Mouse (Mus musculus) megakaryocyte progenitor cell, adult 5-6 weeks (primary cell): ENCODE measurements around the gene Ror2. TPM values are rescaled to one million over a fixed set of nuclear protein-coding genes. Genes with fewer than 3 reads are reported as not detected.

ENCODE experiments used
- ATAC-seq: replicated peaks from 2 replicates; pipeline ENCODE4 v1.8.0; 2016; ENCODE audit warnings: mild to moderate bottlenecking, moderate TSS enrichment, inconsistent platforms; ENCODE audit not compliant: poor library complexity
- total RNA-seq, 2 experiments: library from RNA; stranded (forward) in 1 of 2; stranded (reverse) in 1 of 2; fragments of 157-497, 149-512 nt in 1 of 2; fragments of 200-1000 nt in 1 of 2; gene quantifications; 2 replicates each; pipeline versions ENCODE4 v1.2.3 to v1.2.4; 2015 to 2017

Gene Ror2
- total RNA-seq, 2 experiments from 2014 or later: not detected

DNA sequence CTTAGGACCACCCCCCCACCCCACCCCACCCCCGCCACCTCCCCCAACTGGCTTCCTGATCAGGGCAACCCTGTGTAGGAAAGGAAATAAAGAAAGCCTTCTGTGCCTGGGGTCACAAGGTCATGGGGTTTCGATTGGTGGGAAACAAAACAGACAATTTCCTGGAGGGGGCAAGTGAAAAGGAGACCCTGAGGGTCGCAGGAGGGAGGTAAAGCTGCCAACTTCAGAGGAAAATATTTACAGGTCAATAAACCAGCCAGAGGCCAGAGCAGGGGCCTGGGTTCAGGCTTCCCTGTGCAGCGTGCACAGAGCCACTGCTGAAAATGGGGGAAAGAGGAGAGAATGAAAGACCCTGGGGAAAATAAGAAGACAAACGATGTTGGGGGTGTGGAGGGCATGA lies 142.8 kb downstream of the Ror2 start:
- ATAC-seq: no peak

GRCm38 (mm10) chr13:53142268-53142667 lies 143.7 kb downstream of the Ror2 start:
- ATAC-seq: no peak

DNA sequence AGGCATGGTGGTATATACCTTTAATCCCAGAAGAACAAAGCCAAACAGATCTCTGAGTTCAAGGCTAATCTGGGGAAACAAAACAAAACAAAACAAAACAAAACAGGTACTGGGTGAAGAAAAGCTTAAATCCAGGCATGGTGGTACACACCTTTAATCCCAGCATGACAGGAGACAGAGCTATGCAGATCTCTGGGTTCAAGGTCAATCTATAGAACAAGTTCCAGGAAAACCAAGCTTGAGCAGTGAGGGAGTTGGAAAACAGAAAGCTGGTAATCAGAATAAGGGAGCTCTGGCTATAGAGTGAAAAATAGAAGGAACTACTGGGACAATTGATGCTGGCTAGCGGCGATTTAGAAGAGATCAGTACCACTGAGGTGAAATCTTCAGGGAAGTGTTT lies 145.6 kb downstream of the Ror2 start:
- no peak for ATAC-seq

DNA sequence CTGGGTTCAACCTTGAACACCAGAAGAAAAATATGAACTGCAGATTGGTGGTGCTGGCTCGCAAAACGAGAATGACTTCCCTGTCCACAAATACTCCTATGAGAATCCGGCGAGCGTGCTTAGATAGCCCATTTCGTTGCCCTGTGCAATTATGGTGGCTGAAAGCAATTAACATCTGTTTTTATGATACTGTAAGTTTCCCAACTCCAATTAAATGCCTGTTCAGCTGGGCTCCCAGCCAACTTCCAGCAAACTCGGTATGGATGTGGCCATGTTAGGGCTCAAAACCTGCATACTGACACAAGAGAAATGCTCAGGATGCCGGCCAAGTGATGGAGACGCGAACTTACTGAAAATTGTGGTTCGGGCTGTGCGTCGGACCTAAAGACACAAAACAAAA lies 155.4 kb downstream of the Ror2 start:
- no peak for ATAC-seq

DNA sequence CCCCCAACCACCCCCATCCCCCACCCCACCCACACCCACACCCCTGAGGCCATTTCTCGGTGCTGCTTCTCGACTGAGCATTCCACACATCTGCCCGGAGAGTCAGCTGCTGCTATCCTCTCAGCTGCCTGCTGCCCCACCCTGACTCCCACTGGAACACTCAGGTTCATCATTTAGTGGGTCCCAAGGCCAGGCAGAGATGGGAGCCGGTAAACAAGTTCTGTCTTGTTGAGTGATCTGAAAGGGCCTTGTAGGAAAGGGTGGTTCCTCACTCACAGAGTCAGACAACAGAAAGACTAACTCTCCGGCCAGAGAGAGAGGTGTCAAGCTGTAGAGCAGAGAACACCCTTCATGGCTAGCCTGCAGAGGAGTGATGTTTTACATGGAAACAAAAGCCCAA lies 155.9 kb downstream of the Ror2 start:
- ATAC-seq: no peak

DNA sequence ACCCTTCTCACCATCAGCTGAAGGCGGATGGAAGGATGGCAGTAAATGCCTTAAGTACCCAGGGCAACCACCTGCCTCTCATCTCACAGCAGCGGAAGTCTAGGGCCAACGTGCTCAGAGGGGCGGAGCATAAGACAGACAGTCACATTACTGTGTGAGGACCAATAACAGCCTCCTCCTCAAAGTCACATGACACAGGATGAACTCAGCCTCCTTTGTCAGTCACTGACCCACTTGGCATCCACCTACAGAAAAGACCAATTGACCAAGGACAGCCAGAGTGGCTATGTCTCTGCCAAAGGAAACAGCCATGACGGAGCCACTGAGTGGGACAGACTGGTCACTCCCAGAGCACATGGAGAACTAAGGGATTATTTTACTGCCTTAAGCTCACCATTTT lies 160.3 kb downstream of the Ror2 start:
- ATAC-seq: no peak

DNA sequence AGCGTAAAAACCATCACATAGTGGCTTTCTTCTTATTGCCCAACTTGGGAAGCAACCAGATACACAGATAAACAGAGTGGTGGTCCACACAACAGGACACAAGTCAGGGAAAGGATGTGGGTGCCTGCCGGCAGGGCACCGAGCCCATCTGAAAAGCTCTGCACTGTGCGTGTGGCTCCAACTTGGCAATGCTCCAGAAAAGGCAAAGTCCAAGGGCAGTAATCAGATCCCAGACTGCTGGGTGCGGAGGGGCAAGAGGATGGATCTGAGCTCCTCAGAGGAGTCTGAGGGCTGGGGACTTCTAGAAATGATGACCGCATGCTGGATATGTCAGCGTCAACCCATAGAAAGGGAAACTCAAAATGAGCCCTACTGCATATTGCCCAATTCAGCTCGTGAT lies 163.8 kb downstream of the Ror2 start:
- ATAC-seq: no peak

DNA sequence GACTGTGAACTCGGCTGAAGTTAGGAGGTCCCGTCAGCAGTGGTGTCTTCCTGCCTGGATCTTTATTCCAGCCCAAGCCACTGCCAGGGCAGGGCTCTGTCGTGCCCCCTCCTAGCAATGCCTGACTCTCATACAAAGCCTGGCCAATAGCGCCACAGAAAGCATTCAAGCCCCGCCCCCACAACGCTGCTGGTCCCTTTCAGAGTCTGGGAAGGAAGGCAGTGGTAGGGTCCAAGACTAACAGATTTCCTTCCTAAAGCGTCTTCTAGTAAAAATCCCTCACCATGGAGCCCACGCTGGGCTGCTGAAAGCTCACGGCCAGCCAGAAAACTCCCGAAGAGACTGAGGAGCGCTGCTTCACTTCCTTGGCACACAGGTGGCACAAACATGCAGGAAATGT lies 165.0 kb downstream of the Ror2 start:
- ATAC-seq: no peak

DNA sequence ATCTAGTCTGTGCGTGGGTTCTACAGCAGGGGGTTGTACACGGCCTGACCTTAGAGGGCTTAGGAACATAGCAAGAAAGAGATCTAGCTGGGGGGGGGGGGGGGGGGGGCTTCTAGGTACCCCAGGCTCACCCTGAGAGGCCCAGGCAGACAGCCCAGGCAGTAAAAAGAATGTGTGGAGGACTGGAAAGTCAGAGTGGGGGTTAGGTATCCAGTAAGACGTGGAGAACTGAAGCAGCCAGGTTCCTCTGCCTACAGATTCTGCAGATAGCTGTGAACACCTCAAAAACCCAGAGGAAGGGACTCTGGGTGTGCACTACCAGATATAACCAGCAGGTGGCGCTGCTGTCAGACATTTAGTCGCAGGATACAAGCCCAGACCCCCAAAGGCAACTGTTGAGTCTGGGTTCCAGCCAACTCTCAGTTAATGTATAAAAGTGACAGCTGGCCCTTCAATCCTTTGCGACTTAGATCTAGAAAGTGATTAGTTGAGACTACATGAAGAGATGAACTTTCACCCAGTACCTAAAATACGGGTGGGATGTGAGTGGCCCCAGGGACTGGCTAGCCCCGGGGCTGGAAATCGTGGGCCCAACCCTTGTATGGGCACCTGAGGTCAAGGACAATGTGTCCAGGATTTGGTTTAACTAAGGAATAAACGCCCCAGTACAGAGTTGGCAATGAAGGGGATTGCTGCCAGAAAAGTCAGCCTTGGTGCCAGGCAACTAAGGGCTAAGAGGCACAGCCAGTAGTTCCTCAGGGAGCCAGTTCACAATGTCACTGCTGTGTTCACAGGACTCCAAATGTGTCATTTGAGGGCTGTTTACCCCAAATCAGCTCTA lies 166.1 kb downstream of the Ror2 start:
- ATAC-seq: peak; percentile 78

DNA sequence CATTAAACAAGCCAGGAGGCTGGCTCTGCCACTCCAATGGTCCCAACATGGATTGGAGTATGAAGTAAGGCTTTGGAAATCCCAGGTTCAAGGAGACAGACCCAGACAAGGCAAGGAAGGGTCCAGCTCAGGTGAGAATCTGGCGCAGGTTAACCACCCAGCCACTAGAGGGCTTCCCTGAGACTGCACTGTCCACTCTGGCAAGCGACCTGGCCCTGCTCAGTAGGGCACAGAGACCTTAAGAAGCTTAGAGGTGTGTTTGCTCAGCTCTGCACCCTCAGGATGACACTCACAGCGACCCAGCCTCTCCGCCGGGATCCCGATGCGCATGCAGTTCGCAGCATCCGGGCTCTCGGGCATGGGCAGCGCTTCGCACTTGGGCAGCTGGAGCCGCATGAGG lies 167.5 kb downstream of the Ror2 start:
- peak; percentile 26; the same call in 1 of the 2 replicates for ATAC-seq

GRCm38 (mm10) chr13:53117921-53118320 lies 168.0 kb downstream of the Ror2 start:
- ATAC-seq: no peak

- no peak for ATAC-seq
These were observed 175.7 kb downstream of the Ror2 start for GRCm38 (mm10) chr13:53110249-53110578.

DNA sequence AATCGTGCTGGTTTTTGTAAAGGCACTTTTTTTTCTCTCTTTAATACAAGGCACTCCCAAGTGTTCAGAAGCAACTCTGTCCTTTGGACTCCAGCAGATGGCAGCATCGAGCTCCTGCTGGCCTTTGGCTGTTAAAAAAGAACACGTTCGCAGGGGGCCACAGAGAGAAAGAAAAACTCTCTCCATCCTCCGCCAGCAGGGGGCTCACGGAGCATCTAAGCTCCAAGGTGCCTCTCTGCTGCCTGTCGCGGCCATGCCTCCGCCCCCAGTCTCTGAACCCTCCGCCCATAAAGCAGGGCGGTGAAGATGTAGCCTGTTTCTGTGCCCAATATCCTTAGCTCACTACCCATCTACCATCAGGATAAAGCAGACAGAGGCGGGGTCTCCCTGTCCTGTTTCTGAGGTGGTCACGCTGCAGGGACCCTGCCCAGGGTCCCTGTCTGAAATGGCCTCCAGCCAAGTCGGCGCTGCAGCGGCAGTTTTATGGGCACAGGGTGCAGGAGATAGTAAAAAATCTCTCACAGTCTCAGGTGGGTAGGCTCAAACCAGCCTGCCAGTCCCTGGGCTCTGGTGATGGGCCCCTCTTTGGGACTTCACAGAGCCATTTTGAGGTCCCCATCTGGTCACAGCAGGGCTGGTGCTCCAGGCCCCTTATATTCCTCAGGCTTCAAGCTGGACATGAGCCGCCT lies 176.2 kb downstream of the Ror2 start:
- peak; percentile 99 for ATAC-seq

DNA sequence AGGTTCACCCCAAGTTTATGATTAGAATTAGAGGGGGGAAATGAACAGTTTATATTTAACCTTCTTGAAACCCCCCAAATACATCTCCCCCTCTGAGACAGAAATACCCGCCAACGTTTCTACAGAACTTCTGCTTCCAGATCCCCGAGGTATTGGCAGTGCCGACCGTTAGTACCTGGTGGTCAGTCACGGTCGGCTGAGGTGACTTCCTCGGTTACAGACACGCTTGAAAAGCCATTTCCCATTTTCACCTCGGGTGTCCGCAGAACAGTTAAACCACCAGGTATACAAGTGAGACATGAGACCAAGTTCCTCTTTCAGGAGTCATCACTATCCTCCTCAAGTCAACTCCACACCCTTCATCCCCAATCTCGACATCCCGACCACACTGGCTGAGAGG lies 179.2 kb downstream of the Ror2 start:
- ATAC-seq: no peak; the same call in 1 of the 2 replicates

DNA sequence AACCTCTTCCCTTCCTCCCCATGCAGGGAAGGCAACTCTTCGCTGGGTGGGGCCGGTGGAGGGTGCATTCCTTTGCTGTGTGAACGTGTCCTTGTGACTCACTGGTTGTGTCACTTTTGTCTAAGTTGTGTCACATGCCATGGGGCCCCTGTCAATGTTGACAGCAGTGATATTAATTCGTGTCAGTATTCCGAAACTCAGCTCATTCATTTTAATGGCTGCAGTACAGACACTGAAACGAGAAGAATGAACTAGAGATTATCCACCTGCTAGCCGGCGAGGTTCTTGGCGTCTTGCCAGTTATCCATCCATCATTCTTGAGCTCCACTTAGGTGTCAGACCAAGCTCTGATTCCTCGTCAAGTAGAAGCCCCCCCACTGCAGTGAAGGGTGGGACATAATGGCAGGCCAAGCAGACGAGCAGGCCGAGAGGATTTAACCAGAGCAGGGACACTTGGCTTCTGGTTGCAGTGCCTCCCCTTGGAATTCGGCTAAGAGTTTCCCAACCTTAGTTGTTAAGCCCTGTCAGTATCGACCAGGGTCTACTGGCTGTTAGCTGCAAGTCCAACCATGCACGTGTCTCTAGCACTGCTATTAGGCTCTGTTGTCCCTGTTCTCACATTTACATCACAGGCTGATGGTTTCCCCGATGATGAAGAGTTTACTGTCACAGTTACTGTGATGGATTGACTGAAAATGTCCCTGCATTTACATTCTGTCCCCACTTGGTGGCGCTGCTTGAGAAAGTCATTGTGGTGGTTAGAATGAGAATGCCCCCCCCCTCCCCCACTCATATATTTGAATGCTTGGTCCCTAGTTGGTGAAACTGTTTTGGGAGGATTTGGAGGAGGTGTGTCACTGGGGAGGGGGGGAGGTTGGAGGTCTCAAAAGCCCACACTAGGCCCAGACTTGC lies 185.9 kb downstream of the Ror2 start:
- ATAC-seq: no peak

- peak; percentile 68; the same call in 1 of the 2 replicates for ATAC-seq
These were observed 189.3 kb downstream of the Ror2 start for GRCm38 (mm10) chr13:53096615-53097014.

DNA sequence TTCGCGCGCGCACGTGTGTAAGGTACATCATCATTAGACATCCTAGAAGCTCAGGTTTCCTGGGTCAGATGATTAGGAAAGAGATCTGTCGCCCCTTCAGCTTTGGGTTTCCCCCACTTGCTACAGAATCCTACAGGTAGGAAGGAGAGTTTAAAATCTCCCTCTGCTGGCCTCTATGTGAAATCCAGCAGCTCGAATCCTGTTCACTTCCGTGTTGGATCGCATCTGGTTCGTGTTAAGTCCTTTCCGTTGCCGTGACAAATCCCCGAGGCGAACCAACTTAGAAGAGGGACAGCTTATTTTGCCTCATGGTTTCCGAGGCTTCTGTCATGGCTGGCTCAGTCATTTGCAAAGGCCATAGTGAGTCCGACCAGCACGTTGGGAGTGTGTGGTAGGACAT lies 190.7 kb downstream of the Ror2 start:
- ATAC-seq: no peak

GRCm38 (mm10) chr13:53094658-53095057 lies 191.3 kb downstream of the Ror2 start:
- no peak for ATAC-seq

DNA sequence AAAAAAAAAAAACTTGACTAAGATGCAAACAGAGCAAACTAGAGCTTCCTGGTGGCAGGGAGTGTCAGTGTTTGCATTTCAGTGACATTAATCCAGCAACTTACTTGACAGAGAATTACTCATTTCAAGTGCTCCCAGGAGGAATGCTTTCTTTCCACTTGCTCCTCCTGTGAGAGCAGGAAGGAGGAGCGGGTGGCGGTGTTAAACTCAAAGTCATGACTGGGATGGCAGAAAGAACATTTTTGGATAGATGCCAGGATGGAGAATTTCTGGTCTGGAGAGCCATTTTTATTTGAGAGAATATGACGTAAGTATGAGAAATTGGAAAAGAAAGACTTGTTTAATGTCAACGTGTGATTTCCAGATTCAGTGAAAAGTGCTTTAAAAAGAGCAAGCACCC lies 192.5 kb downstream of the Ror2 start:
- no peak for ATAC-seq

DNA sequence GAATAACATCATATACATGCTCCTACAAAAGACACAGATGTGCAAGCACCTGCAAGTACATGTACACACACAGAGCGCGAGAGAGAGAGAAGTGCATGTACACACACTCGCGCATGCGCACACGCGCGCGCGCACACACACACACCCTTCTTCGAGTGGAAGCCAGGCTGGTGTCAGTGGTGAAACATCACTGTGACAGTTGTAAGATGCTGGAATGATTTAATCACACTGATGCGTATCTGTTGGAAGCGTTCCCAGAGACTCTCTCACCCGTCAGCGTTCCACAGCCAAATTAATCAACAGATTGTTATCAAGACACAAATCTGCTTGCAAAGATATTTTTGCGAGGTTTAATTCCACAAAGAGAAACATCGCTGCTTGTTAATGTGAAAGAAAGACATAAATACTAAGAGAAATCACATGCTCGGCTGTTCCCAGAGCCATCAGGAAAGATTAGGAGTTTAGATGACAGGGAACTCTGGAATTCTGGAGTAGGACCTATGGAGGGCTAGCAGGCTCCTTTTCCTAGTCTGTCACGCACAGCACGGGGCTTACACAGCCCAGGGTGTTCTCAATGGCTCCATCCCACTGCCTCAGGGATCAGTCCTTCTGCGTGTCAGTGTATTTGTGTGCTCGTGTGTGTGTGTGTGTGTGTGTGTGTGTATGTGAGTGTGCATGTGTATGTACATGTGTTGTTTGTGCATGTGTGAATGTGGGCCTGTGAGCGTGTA lies 199.2 kb downstream of the Ror2 start:
- no peak for ATAC-seq

GRCm38 (mm10) chr13:53081846-53082245 lies 204.1 kb downstream of the Ror2 start:
- ATAC-seq: no peak
